Mouse (Mus musculus) midbrain, embryonic 14.5 days (tissue): ENCODE results near the gene Tubg2. TPM values are rescaled to one million over a fixed set of nuclear protein-coding genes. Genes with fewer than 3 reads are reported as not detected.

ENCODE experiments used
- ATAC-seq: fragments of 200-750 bp; cut with Nextera tagmentation; 2 replicates; pipeline ENCODE4 v1.8.0; 2017; ENCODE audit warnings: moderate number of reproducible peaks, moderate library complexity; ENCODE audit not compliant: low FRiP score, low TSS enrichment
- DNase-seq: peaks from one replicate; pipeline ENCODE4 v3.0.0-alpha.2; 2015
- H3K27ac ChIP-seq: fragments of 300-500 bp; sonication (generic); replicated peaks from 2 replicates; pipeline ENCODE4 v1.5.1; 2014; ENCODE audit warnings: mild to moderate bottlenecking, low read depth, low read length, moderate library complexity
- H3K27me3 ChIP-seq: fragments of 300-500 bp; sonication (generic); 2 replicates; pipeline ENCODE4 v1.6.1; 2014; ENCODE audit warnings: low read length, control low read depth, mixed read lengths; ENCODE audit not compliant: control insufficient read depth, insufficient read depth
- H3K36me3 ChIP-seq: fragments of 300-500 bp; sonication (generic); 2 replicates; pipeline ENCODE4 v1.6.1; 2014; ENCODE audit warnings: low read length, control low read depth; ENCODE audit not compliant: control insufficient read depth, insufficient read depth
- H3K4me1 ChIP-seq: fragments of 300-500 bp; sonication (generic); 2 replicates; pipeline ENCODE4 v1.6.1; 2014; ENCODE audit warnings: mild to moderate bottlenecking, antibody characterized with exemption, low read length, control low read depth; ENCODE audit not compliant: control insufficient read depth, insufficient read depth
- H3K4me2 ChIP-seq: fragments of 300-500 bp; sonication (generic); 2 replicates; pipeline ENCODE4 v1.6.1; 2014; ENCODE audit warnings: mild to moderate bottlenecking, low read length, moderate library complexity
- H3K4me3 ChIP-seq: fragments of 300-500 bp; sonication (generic); replicated peaks from 2 replicates; pipeline ENCODE4 v1.5.1; 2014; ENCODE audit warnings: low read depth, low read length
- H3K9ac ChIP-seq: fragments of 300-500 bp; sonication (generic); replicated peaks from 2 replicates; pipeline ENCODE4 v1.6.1; 2014; ENCODE audit warnings: mild to moderate bottlenecking, low read length, moderate library complexity
- H3K9me3 ChIP-seq: fragments of 300-500 bp; sonication (generic); 2 replicates; pipeline ENCODE4 v1.6.1; 2016; ENCODE audit warnings: low read length, control low read depth, mixed read lengths; ENCODE audit not compliant: control insufficient read depth
- WGBS: fragments of 180-500 bp; shearing (Covaris S2); extraction: QIAGEN DNeasy Blood & Tissue Kit; methylation state at CpG from one replicate; pipeline ENCODE4 v1.1.7; 2014; 5-methylcytosine and 5-hydroxymethylcytosine counted together
- microRNA-seq: library from miRNA; unstranded; fragments of <30 nt; microRNA quantifications from one replicate; pipeline ENCODE4, GENCODE M21; 2016
- polyA plus RNA-seq: library from polyadenylated mRNA; unstranded; fragments of >200 nt; fragmentation: Nextera tagmentation; extraction: Ambion mirVana; gene quantifications from 2 replicates; pipeline ENCODE4 v1.2.1, GENCODE M21; 2014

Gene Tubg2
- polyA plus RNA-seq, 1 experiment from 2014 or later: 42.2 TPM

GRCm38 (mm10) chr11:101196175-101196574 is 40.5 kb downstream of the Tubg2 start:
- no peak for DNase-seq

GRCm38 (mm10) chr11:101199555-101199954 is 43.8 kb downstream of the Tubg2 start:
- DNase-seq: no peak
- Histone ChIP-seq H3K27me3 (no peaks in the 10 kb centered on the region), H3K4me2 (no peak overlapping the region), H3K9me3 (no peaks in the 10 kb centered on the region), H3K4me1 (no peaks in the 10 kb centered on the region), H3K36me3 (peaks cover 59% of the 10 kb centered on the region), H3K27ac (no peak overlapping the region), H3K9ac (no peak overlapping the region), H3K4me3 (no peak overlapping the region)
- no peak for ATAC-seq
- WGBS: 98% methylated on average over 3 of the region's 3 CpGs

More at GRCm38 (mm10) chr11:101196175-101196574, 40.5 kb downstream of the Tubg2 start:
- Histone ChIP-seq H3K9me3 (no peaks in the 10 kb centered on the region), H3K36me3 (peaks cover 49% of the 10 kb centered on the region), H3K4me3 (no peak overlapping the region), H3K4me1 (no peaks in the 10 kb centered on the region), H3K27me3 (no peaks in the 10 kb centered on the region), H3K4me2 (no peak overlapping the region), H3K9ac (no peak overlapping the region), H3K27ac (no peak overlapping the region)
- WGBS: 94% methylated on average over 8 of the region's 8 CpGs
- no peak for ATAC-seq

DNA sequence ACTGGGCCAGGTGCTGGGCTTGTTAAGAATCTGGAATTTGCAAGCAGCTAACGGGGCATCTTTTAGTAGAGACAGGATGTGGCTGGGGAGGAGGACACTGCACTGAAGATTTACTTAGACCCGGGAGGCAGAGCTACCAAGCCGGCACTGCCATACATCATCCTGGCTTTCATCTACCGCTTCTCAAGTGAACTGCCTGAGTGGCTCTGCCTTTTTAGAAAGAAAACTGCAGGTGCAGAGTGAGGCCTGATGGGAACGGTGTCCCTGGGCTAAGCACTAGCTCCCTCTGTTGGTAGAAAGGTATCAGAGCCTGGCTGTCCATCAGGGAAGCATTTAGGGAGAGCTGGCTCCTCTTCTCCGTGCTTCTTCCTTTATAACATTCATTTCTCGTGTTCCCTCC is 45.3 kb downstream of the Tubg2 start:
- Histone ChIP-seq H3K9me3 (no peaks in the 10 kb centered on the region), H3K27me3 (no peaks in the 10 kb centered on the region), H3K9ac (peak overlapping the region; percentile 29; the same call in 1 of the 2 replicates), H3K36me3 (peaks cover 58% of the 10 kb centered on the region), H3K4me3 (no peak overlapping the region), H3K4me2 (no peak overlapping the region), H3K4me1 (no peaks in the 10 kb centered on the region), H3K27ac (no peak overlapping the region)
- peak; percentile 84 for DNase-seq
- ATAC-seq: no peak
- WGBS: 24% methylated on average over 7 of the region's 7 CpGs

Small RNA genes lying within 50 kb of the gene (microRNA-seq; reads per million reads assigned to microRNA genes)
- not detected for gene Gm27626

Other genes starting within 250 kb of the Tubg2 start
- 29.6 and 30.6 TPM in 2 replicates for gene Stat3, start 216.4 kb upstream of the Tubg2 start, polyA plus RNA-seq
- gene Cavin1, start 185.0 kb upstream of the Tubg2 start, polyA plus RNA-seq: 8.0 and 16.3 TPM in 2 replicates
- 115 and 119 TPM in 2 replicates for gene Atp6v0a1, start 146.5 kb upstream of the Tubg2 start, polyA plus RNA-seq
- 9.5 and 9.8 TPM in 2 replicates for gene Naglu, start 85.9 kb upstream of the Tubg2 start, polyA plus RNA-seq
- 0.16 and 0.43 TPM in 2 replicates for gene Hsd17b1, start 77.5 kb upstream of the Tubg2 start, polyA plus RNA-seq
- gene Coasy, start 73.3 kb upstream of the Tubg2 start, polyA plus RNA-seq: 43.6 and 44.4 TPM in 2 replicates
- gene Mlx, start 68.6 kb upstream of the Tubg2 start, polyA plus RNA-seq: 92.9 and 100 TPM in 2 replicates
- gene Psmc3ip, start 60.5 kb upstream of the Tubg2 start, polyA plus RNA-seq: 19.2 and 19.6 TPM in 2 replicates
- gene Retreg3, start 36.0 kb upstream of the Tubg2 start, polyA plus RNA-seq: 13.1 and 26.0 TPM in 2 replicates
- 73.3 and 75.5 TPM in 2 replicates for gene Tubg1, start 36.0 kb upstream of the Tubg2 start, polyA plus RNA-seq
- 2.3 and 2.8 TPM in 2 replicates for gene Cntnap1, start 14.6 kb downstream of the Tubg2 start, polyA plus RNA-seq
- 8.2 and 8.4 TPM in 2 replicates for gene Plekhh3, start 15.4 kb downstream of the Tubg2 start, polyA plus RNA-seq
- gene Ccr10, start 19.5 kb downstream of the Tubg2 start, polyA plus RNA-seq: 0.16 TPM in 1 of 2 replicates, not detected in the other
- 25.1 and 25.6 TPM in 2 replicates for gene Ezh1, start 70.6 kb downstream of the Tubg2 start, polyA plus RNA-seq
- 59.7 and 84.0 TPM in 2 replicates for gene Ramp2, start 90.1 kb downstream of the Tubg2 start, polyA plus RNA-seq
- gene Vps25, start 97.8 kb downstream of the Tubg2 start, polyA plus RNA-seq: 111 and 134 TPM in 2 replicates
- gene Wnk4, start 104.7 kb downstream of the Tubg2 start, polyA plus RNA-seq: 4.3 and 5.3 TPM in 2 replicates
- 0.38 and 0.55 TPM in 2 replicates for gene Cntd1, start 123.1 kb downstream of the Tubg2 start, polyA plus RNA-seq
- gene Coa3, start 123.2 kb downstream of the Tubg2 start, polyA plus RNA-seq: 221 and 243 TPM in 2 replicates
- gene Becn1, start 146.4 kb downstream of the Tubg2 start, polyA plus RNA-seq: 148 and 193 TPM in 2 replicates
- gene Psme3, start 160.3 kb downstream of the Tubg2 start, polyA plus RNA-seq: 101 and 103 TPM in 2 replicates
- gene Aoc2, start 169.2 kb downstream of the Tubg2 start, polyA plus RNA-seq: 1.3 and 1.7 TPM in 2 replicates
- 0.04 TPM in 1 of 2 replicates, not detected in the other for gene Aoc3, start 174.7 kb downstream of the Tubg2 start, polyA plus RNA-seq
- gene G6pc, start 211.7 kb downstream of the Tubg2 start, polyA plus RNA-seq: not detected in 2 replicates